Mouse (Mus musculus) mature B cell (primary cell): ENCODE results near the gene Cdk1.

Experiments
- in situ Hi-C: fragments of 300-500 bp; cut with MboI; formaldehyde crosslinking; loops from 2 replicates; pipeline ENCODE4 v1.14.3; 2019

The Cdk1 gene

GRCm38 (mm10) chr10:69342328-69342727, 10.4 kb downstream of the Cdk1 start:
- in situ Hi-C loops, result no loop called here

GRCm38 (mm10) chr10:69341570-69342227, 11.0 kb downstream of the Cdk1 start:
- in situ Hi-C loops, result no loop called here

- in situ Hi-C loops, result no loop called here
These were observed 12.7 kb downstream of the Cdk1 start for GRCm38 (mm10) chr10:69340001-69340400.

- in situ Hi-C loops, result no loop called here
These were observed 16.5 kb downstream of the Cdk1 start for GRCm38 (mm10) chr10:69336219-69336618.

- in situ Hi-C loops, result no loop called here
These were observed 17.1 kb downstream of the Cdk1 start for GRCm38 (mm10) chr10:69335611-69336010.

GRCm38 (mm10) chr10:69335195-69335536, 17.6 kb downstream of the Cdk1 start:
- in situ Hi-C loops, result no loop called here

- in situ Hi-C loops, result no loop called here
These were observed 18.2 kb downstream of the Cdk1 start for GRCm38 (mm10) chr10:69334271-69335194.

- in situ Hi-C loops, result no loop called here
These were observed 19.5 kb downstream of the Cdk1 start for GRCm38 (mm10) chr10:69333212-69333611.

GRCm38 (mm10) chr10:69331231-69331630, 21.5 kb downstream of the Cdk1 start:
- in situ Hi-C loops, result no loop called here

- in situ Hi-C loops, result no loop called here
These were observed 24.1 kb downstream of the Cdk1 start for GRCm38 (mm10) chr10:69328656-69329046.

GRCm38 (mm10) chr10:69328029-69328655, 24.6 kb downstream of the Cdk1 start:
- in situ Hi-C loops, result no loop called here

- in situ Hi-C loops, result no loop called here
These were observed 25.4 kb downstream of the Cdk1 start for GRCm38 (mm10) chr10:69327362-69327761.

- in situ Hi-C loops, result no loop called here
These were observed 26.3 kb downstream of the Cdk1 start for GRCm38 (mm10) chr10:69326433-69326832.

GRCm38 (mm10) chr10:69324816-69325215, 27.9 kb downstream of the Cdk1 start:
- in situ Hi-C loops, result no loop called here

- in situ Hi-C loops, result no loop called here
These were observed 28.8 kb downstream of the Cdk1 start for GRCm38 (mm10) chr10:69323986-69324385.

GRCm38 (mm10) chr10:69321519-69322035, 31.2 kb downstream of the Cdk1 start:
- in situ Hi-C loops, result no loop called here

GRCm38 (mm10) chr10:69320667-69321518, 31.8 kb downstream of the Cdk1 start:
- in situ Hi-C loops, result no loop called here

GRCm38 (mm10) chr10:69318514-69318913, 34.2 kb downstream of the Cdk1 start:
- in situ Hi-C loops, result no loop called here

- in situ Hi-C loops, result no loop called here
These were observed 38.8 kb downstream of the Cdk1 start for GRCm38 (mm10) chr10:69313944-69314343.

GRCm38 (mm10) chr10:69311867-69312266, 40.9 kb downstream of the Cdk1 start:
- in situ Hi-C loops, result no loop called here

- in situ Hi-C loops, result loop anchor here (5.0 kb wide), 1 partner anchor 122 kb away; no protein-coding TSS in a partner anchor
These were observed 43.6 kb downstream of the Cdk1 start for GRCm38 (mm10) chr10:69309109-69309508.
